Mouse (Mus musculus) spleen, adult 12 weeks (tissue): ENCODE measurements around the gene Sergef.

Source experiments
- DNase-seq: peaks from one replicate; pipeline ENCODE4 v3.0.0; 2022; ENCODE audit warnings: low spot score

Sergef gene

GRCm38 (mm10) chr7:46615256-46615977 is 24.2 kb downstream of the Sergef start:
- DNase-seq: no peak

- DNase-seq: no peak
These were observed 25.3 kb downstream of the Sergef start for GRCm38 (mm10) chr7:46614263-46614662.

GRCm38 (mm10) chr7:46613091-46613490 is 26.5 kb downstream of the Sergef start:
- DNase-seq: no peak

DNA sequence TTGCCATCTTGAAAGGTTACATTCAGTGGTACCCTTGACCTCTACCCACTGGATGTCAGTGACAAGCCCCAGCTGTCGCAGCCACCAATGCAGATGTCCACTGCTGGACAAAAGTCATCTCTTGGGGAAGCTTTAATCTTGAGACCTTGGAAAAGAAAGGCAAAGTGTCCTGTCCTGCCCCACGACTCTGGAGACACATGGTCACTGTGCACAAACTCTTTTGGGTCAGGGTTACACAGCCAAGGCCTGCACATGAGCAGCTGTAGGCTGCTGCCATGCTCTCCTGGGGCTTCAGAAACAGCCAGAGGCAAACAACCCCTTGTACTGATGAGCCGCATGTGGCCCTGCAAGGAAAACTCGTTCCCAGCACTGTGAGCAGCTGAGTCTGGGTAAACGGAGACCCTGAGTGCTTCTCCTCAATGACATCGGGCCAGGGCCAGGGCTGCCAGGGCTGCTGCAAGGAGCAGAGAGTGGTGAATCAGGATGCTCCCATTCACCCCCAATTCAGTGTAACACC is 27.1 kb downstream of the Sergef start:
- DNase-seq: no peak

DNA sequence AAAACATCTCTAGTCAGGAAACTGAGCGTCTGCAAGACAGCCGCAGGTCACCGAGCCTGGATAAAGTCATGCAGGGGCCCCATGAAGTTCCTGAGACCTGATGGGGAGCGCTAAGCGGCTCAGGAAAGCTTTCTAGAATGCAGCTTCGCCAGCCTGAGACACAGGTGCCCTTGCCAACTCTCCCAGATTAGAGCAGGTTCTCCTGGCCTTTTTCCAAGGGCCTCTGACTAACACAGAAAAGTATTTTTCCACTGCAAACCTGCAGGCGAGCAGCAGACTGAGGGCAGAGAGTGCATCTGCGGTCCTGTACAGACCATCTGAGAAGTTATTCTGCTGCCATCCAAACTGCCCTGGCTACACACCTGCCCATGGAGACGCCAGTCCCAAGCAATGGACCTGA is 27.6 kb downstream of the Sergef start:
- DNase-seq: no peak

- DNase-seq: no peak
These were observed 30.3 kb downstream of the Sergef start for GRCm38 (mm10) chr7:46609317-46609716.

DNA sequence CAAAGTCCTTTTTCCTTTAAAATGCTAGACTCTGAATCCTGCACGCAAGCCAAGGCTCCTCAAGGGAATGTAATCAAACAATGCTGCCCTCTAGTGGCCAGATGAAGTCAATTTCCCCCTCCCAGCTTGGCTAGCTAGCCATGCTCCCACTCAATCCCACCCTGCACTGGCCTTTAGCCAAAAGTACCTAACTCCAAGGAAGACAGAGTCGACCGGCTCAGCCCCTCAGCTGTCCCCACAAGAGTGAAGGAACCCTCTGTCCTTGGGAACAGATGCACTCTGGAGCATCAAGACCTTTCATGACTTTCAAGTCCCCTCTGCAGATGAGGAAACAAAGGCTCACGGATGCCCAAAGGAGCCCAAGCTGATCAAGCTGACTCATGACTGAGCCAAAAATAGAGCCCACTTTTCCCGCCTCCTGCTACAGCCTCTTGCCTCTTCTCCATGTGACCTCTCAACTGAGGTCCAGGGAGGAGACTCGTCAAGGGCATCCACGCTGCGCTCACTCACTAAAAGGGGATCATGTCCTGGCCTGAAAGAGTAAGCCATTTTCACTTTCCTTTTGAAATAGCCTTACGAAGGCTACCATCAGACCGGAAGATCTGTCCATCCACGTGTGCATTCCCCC is 32.1 kb downstream of the Sergef start:
- peak; percentile 28 for DNase-seq

GRCm38 (mm10) chr7:46607031-46607426 is 32.6 kb downstream of the Sergef start:
- peak; percentile 43 for DNase-seq

- DNase-seq: peak; percentile 65
These were observed 33.1 kb downstream of the Sergef start for GRCm38 (mm10) chr7:46606391-46607030.

GRCm38 (mm10) chr7:46603051-46603450 is 36.6 kb downstream of the Sergef start:
- no peak for DNase-seq

GRCm38 (mm10) chr7:46602079-46602478 is 37.5 kb downstream of the Sergef start:
- no peak for DNase-seq

GRCm38 (mm10) chr7:46601097-46601496 is 38.5 kb downstream of the Sergef start:
- no peak for DNase-seq

- DNase-seq: no peak
These were observed 42.6 kb downstream of the Sergef start for GRCm38 (mm10) chr7:46597006-46597405.

DNA sequence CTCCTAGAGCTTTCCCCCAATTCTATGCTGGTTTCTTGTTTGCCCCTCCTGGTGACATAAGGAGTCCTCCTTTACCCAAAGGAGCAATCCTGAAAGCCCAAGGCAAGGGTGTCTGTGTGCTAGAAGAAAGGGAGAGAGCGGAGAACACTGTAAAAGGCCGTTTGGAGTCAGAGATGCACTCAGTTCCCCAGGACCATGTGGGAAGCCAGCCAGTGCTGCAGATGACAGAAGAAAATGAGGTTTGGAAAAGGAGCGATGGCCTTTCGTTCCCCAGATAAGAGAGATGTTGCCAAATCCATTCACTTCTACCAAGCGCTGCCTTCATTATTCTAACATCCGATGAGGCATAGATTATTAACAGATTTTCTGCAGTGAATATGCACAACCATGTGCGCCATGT is 48.1 kb downstream of the Sergef start:
- DNase-seq: no peak

DNA sequence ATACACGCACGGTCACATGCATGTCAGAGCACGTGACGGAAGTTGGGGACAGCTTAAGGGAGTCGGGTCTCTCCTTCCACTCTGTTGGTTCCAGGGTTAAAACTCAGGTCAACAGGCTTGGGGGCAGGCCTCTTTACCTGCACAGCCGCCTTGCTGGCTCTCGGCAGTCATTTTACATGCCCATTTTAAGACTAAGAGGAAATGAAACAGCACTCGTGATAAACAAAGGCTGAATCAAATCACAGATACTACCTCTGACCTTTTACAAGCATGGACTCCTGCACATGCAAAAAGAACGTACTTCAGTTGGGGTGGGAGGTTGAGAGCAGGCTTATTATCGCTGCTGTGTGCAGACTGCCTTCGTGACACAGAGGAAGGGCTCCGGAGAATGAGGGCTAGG is 50.4 kb downstream of the Sergef start:
- peak; percentile 13 for DNase-seq

GRCm38 (mm10) chr7:46588005-46588404 is 51.6 kb downstream of the Sergef start:
- DNase-seq: no peak

DNA sequence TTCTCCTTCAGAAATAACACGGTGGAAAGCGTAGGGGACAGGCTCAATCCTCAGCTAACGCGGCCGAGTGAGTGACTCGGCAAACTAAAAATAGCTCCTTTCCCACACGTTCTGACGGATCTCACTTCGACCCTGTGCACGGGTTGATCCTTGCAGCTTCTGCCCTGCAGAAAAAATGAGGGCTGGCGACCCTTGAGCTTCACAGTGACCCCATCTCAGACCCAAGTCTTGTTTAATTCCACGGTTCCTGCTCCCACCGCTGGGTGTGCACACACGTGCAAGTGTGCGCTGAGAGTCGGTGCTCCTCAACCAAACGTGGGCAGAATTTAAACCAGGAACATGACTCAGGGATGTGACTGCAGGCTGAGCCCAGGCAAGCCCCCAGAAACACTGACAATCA is 52.1 kb downstream of the Sergef start:
- no peak for DNase-seq

DNA sequence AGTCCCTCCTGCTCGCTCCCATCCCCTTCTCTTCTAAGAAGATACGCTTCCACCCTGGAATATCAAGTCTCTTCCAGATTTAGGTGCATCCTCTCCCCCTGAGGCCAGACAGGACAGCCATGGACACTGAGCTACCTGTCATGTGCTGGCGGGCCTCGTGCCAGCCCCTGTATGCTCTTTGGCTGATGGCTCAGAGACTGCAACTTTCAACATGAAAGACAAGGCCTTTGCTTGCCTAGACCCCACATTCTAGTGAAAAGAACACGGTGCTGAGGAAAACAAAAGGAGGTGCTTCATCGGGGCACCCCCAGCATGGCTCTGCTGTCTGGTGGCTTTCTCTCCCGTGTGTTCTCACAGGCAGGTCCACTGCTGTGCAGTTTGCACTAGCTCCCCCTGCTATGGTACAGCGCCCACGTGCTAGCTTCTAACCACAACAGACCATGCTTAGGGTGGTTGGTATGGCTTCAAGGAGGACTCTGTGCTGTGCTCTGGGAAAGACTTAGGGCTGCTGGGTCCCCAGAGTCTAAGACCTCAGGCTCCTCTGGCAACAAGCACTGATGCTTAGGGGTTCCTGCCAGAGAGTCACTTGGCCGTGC is 52.9 kb downstream of the Sergef start:
- DNase-seq: no peak

GRCm38 (mm10) chr7:46582750-46583149 is 56.9 kb downstream of the Sergef start:
- DNase-seq: no peak

- DNase-seq: no peak
These were observed 58.2 kb downstream of the Sergef start for GRCm38 (mm10) chr7:46581358-46581930.

GRCm38 (mm10) chr7:46578091-46578490 is 61.5 kb downstream of the Sergef start:
- no peak for DNase-seq

GRCm38 (mm10) chr7:46575897-46576296 is 63.7 kb downstream of the Sergef start:
- DNase-seq: no peak
